Mouse (Mus musculus): ENCODE measurements at regions not wholly inside any gene's neighbourhood (a gene's known extent, or its start where the extent isn't known, plus 50 kb on each side); places are given as distances from the start of the nearest gene placed in this dataset.

GRCm38 (mm10) chr5:82288069-82288845, 1066.7 kb downstream of the Tecrl start:
- H3K36me3 ChIP-seq (ENCODE audit: control insufficient read depth, insufficient read depth): no peaks in the 10 kb centered on the region
- H3K4me2 ChIP-seq (replicated peaks; ENCODE audit: low read depth): no peak overlapping the region
- no peaks in the 10 kb centered on the region for H3K4me1 ChIP-seq (replicated peaks; ENCODE audit: control insufficient read depth, insufficient read depth, low read length)
- H3K9me3 ChIP-seq (ENCODE audit: control insufficient read depth): no peaks in the 10 kb centered on the region
- no peak for TF ChIP-seq CTCF (IDR thresholded peaks at IDR 0.05; ENCODE audit: low read depth)
- H3K27me3 ChIP-seq (replicated peaks; ENCODE audit: control insufficient read depth, insufficient read depth, low read length): no peaks in the 10 kb centered on the region
- H3K9ac ChIP-seq (ENCODE audit: low read depth, low read length): no peak overlapping the region
- H3K27ac ChIP-seq (ENCODE audit: low read depth, low read length): no peak overlapping the region
- no peak for ATAC-seq
- 70% methylated on average over 5 of the region's 5 CpGs for WGBS
- H3K4me3 ChIP-seq (ENCODE audit: low read depth, low read length): no peak overlapping the region

- Histone ChIP-seq H3K9me3 (ENCODE audit: control insufficient read depth) (no peaks in the 10 kb centered on the region), H3K9ac (ENCODE audit: low read depth, low read length) (no peak overlapping the region), H3K4me1 (replicated peaks; ENCODE audit: control insufficient read depth, insufficient read depth, low read length) (no peaks in the 10 kb centered on the region), H3K4me3 (ENCODE audit: low read depth, low read length) (no peak overlapping the region), H3K27me3 (replicated peaks; ENCODE audit: control insufficient read depth, insufficient read depth, low read length) (no peaks in the 10 kb centered on the region), H3K36me3 (ENCODE audit: control insufficient read depth, insufficient read depth) (no peaks in the 10 kb centered on the region), H3K27ac (ENCODE audit: low read depth, low read length) (no peak overlapping the region), H3K4me2 (replicated peaks; ENCODE audit: low read depth) (no peak overlapping the region)
- TF ChIP-seq CTCF (IDR thresholded peaks at IDR 0.05; ENCODE audit: low read depth): no peak
- no peak for ATAC-seq
- 92% methylated on average over 3 of the region's 3 CpGs for WGBS
Measured at GRCm38 (mm10) chr5:82253356-82254104, 1101.5 kb downstream of the Tecrl start.

- WGBS: 84% methylated on average over 3 of the region's 3 CpGs
- Histone ChIP-seq H3K4me2 (replicated peaks; ENCODE audit: low read depth) (no peak overlapping the region), H3K4me3 (ENCODE audit: low read depth, low read length) (no peak overlapping the region), H3K27me3 (replicated peaks; ENCODE audit: control insufficient read depth, insufficient read depth, low read length) (no peaks in the 10 kb centered on the region), H3K4me1 (replicated peaks; ENCODE audit: control insufficient read depth, insufficient read depth, low read length) (no peaks in the 10 kb centered on the region), H3K27ac (ENCODE audit: low read depth, low read length) (no peak overlapping the region), H3K36me3 (ENCODE audit: control insufficient read depth, insufficient read depth) (no peaks in the 10 kb centered on the region), H3K9ac (ENCODE audit: low read depth, low read length) (no peak overlapping the region), H3K9me3 (ENCODE audit: control insufficient read depth) (no peaks in the 10 kb centered on the region)
- no peak for ATAC-seq
- no peak for TF ChIP-seq CTCF (IDR thresholded peaks at IDR 0.05; ENCODE audit: low read depth)
Measured at GRCm38 (mm10) chr5:82226329-82226728, 1128.7 kb downstream of the Tecrl start.

GRCm38 (mm10) chr5:82223622-82224021, 1131.4 kb downstream of the Tecrl start:
- no peaks in the 10 kb centered on the region for H3K4me1 ChIP-seq (replicated peaks; ENCODE audit: control insufficient read depth, insufficient read depth, low read length)
- H3K4me2 ChIP-seq (replicated peaks; ENCODE audit: low read depth): no peak overlapping the region
- no peaks in the 10 kb centered on the region for H3K27me3 ChIP-seq (replicated peaks; ENCODE audit: control insufficient read depth, insufficient read depth, low read length)
- 76% methylated on average over 2 of the region's 2 CpGs for WGBS
- TF ChIP-seq CTCF (IDR thresholded peaks at IDR 0.05; ENCODE audit: low read depth): no peak
- H3K9me3 ChIP-seq (ENCODE audit: control insufficient read depth): no peaks in the 10 kb centered on the region
- H3K4me3 ChIP-seq (ENCODE audit: low read depth, low read length): no peak overlapping the region
- no peak overlapping the region for H3K9ac ChIP-seq (ENCODE audit: low read depth, low read length)
- no peaks in the 10 kb centered on the region for H3K36me3 ChIP-seq (ENCODE audit: control insufficient read depth, insufficient read depth)
- no peak overlapping the region for H3K27ac ChIP-seq (ENCODE audit: low read depth, low read length)
- no peak for ATAC-seq

GRCm38 (mm10) chr5:82203606-82204005, 1151.4 kb downstream of the Tecrl start:
- WGBS: 69% methylated on average over 3 of the region's 3 CpGs
- Histone ChIP-seq H3K27ac (ENCODE audit: low read depth, low read length) (no peak overlapping the region), H3K27me3 (replicated peaks; ENCODE audit: control insufficient read depth, insufficient read depth, low read length) (no peaks in the 10 kb centered on the region), H3K9ac (ENCODE audit: low read depth, low read length) (no peak overlapping the region), H3K36me3 (ENCODE audit: control insufficient read depth, insufficient read depth) (no peaks in the 10 kb centered on the region), H3K4me2 (replicated peaks; ENCODE audit: low read depth) (no peak overlapping the region), H3K9me3 (ENCODE audit: control insufficient read depth) (no peaks in the 10 kb centered on the region), H3K4me3 (ENCODE audit: low read depth, low read length) (no peak overlapping the region), H3K4me1 (replicated peaks; ENCODE audit: control insufficient read depth, insufficient read depth, low read length) (no peaks in the 10 kb centered on the region)
- ATAC-seq: no peak
- TF ChIP-seq CTCF (IDR thresholded peaks at IDR 0.05; ENCODE audit: low read depth): no peak

All from intestine, postnatal 0 days (tissue).